Mouse (Mus musculus) myocyte (in vitro differentiated cells): ENCODE data around the gene Rapgef6. TPM values are rescaled to one million over a fixed set of nuclear protein-coding genes. Genes with fewer than 3 reads are reported as not detected.
A peak's percentile ranks its signal among the peaks of the same experiment; 100 is the strongest.

Experiments
- H3K27me3 ChIP-seq: one replicate; pipeline ENCODE4 v1.6.1; 2011; ENCODE audit not compliant: control insufficient read depth, insufficient read depth, insufficient read length
- H3K36me3 ChIP-seq: one replicate; pipeline ENCODE4 v1.6.1; 2011; ENCODE audit not compliant: control insufficient read depth, insufficient read depth
- H3K4me2 ChIP-seq: one replicate; pipeline ENCODE4 v1.6.1; 2011; ENCODE audit warnings: low read depth, control low read depth
- H3K4me3 ChIP-seq: one replicate; pipeline ENCODE4 v1.5.1; 2011; ENCODE audit warnings: mild to moderate bottlenecking, control low read depth, moderate library complexity
- H3K79me2 ChIP-seq: one replicate; pipeline ENCODE4 v1.6.1; 2011; ENCODE audit not compliant: control insufficient read depth, insufficient read depth
- H3ac ChIP-seq: one replicate; pipeline ENCODE4 v1.6.1; 2011; ENCODE audit not compliant: control insufficient read depth, insufficient read length
- CEBPB ChIP-seq: IDR thresholded peaks from 2 replicates; pipeline ENCODE4 v1.6.1; 2011; ENCODE audit warnings: mild to moderate bottlenecking, moderate library complexity; ENCODE audit not compliant: poor library complexity, insufficient read depth, severe bottlenecking
- E2F4 ChIP-seq: IDR thresholded peaks from one replicate; pipeline ENCODE4 v1.6.1; 2011; ENCODE audit warnings: mild to moderate bottlenecking, control low read depth, moderate library complexity; ENCODE audit not compliant: insufficient read depth
- MAX ChIP-seq: IDR thresholded peaks from one replicate; pipeline ENCODE4 v1.6.1; 2011; ENCODE audit warnings: low read depth, mild to moderate bottlenecking, control low read depth
- MYOD1 ChIP-seq, 3 experiments: IDR thresholded peaks; one replicate each; pipeline ENCODE4 v1.6.1; 2011; ENCODE audit warnings: control low read depth in 2 of 3, low read depth in 2 of 3, mild to moderate bottlenecking in 2 of 3, moderate library complexity in 1 of 3; ENCODE audit not compliant: insufficient read length in 2 of 3, control insufficient read depth in 1 of 3
- MYOG ChIP-seq, 3 experiments: IDR thresholded peaks; one replicate each; pipeline ENCODE4 v1.6.1; 2011; ENCODE audit warnings: control low read depth in 2 of 3, low read depth in 2 of 3, mild to moderate bottlenecking in 2 of 3; ENCODE audit not compliant: insufficient read length in 2 of 3, control insufficient read depth in 1 of 3, insufficient read depth in 1 of 3
- POLR2A ChIP-seq: IDR thresholded peaks from one replicate; pipeline ENCODE4 v1.6.1; 2011; ENCODE audit warnings: low read depth, mild to moderate bottlenecking, control low read depth, moderate library complexity; ENCODE audit not compliant: insufficient read length
- POLR2AphosphoS2 ChIP-seq: IDR thresholded peaks from one replicate; pipeline ENCODE4 v1.6.1; 2011; ENCODE audit warnings: low read depth, control low read depth; ENCODE audit not compliant: insufficient read length
- REST ChIP-seq: IDR thresholded peaks from one replicate; pipeline ENCODE4 v1.6.1; 2011; ENCODE audit warnings: mild to moderate bottlenecking, control low read depth, moderate library complexity; ENCODE audit not compliant: insufficient read depth, insufficient read length
- SRF ChIP-seq: IDR thresholded peaks from one replicate; pipeline ENCODE4 v1.6.1; 2011; ENCODE audit warnings: low read depth; ENCODE audit not compliant: control insufficient read depth, insufficient read length
- TCF12 ChIP-seq: IDR thresholded peaks from one replicate; pipeline ENCODE4 v1.6.1; 2011; ENCODE audit warnings: mild to moderate bottlenecking, control low read depth; ENCODE audit not compliant: poor library complexity, insufficient read depth, severe bottlenecking
- TCF3 ChIP-seq: IDR thresholded peaks from one replicate; pipeline ENCODE4 v1.6.1; 2011; ENCODE audit warnings: low read depth, control low read depth; ENCODE audit not compliant: insufficient read length
- USF1 ChIP-seq: IDR thresholded peaks from one replicate; pipeline ENCODE4 v1.6.1; 2011; ENCODE audit warnings: low read depth, mild to moderate bottlenecking, control low read depth, moderate library complexity
- polyA plus RNA-seq: library from polyadenylated mRNA; unstranded; fragments of >200 nt; fragmentation: generic; extraction: Trizol; gene quantifications from one replicate; pipeline ENCODE4 v1.2.1, GENCODE M21; 2012; ENCODE audit warnings: missing spikeins

Gene Rapgef6
- 3.1 TPM for polyA plus RNA-seq

DNA sequence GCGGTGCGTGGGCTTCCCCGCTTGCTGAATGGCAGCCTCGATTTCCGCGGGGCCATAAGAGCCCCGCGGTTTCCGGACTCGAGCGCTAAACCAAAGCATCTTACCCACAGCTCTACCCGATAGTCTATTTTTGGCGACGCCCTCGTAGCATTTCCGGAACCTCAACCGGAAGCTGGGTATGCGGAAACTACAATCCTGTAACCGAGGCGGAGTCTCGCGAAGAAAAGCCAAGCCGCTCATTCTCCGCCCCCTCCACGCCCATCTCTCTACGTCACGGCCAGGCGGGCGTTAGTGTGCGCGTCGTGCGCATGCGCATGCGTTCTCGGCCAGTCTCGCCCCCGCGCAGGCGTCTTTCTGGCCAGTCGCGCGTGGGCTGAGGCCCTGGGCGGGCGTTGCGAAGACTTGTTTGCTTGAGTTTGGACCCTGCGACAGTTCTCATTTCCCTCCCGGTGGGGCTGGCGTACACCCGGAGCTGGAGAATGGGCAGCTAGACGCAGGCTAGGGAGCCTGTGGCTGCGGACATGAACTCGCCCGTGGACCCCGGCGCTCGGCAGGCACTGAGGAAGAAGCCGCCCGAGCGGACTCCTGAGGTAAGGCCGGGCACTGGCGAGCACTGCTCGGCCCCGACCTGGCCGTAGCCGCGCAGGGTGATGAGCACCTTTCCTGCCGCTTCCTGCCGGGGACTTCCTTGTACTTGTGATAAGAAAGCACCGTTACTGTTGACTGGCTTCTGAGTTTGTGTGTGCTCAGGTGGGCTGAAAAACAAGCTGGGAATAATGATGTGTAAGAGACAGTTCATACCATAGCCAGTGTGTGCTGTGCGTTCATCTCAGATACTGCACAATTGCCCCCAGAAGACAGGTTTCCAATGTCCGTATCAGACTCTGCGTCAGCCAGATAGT, at the start of gene Rapgef6:
Gene Rapgef6, plus strand, starts transcription at position 319 of the 902 bp plus-strand sequence.
- Histone ChIP-seq H3K36me3 (no peaks in the 10 kb centered on the region), H3K4me2 (peak within 1 kb of the TSS; percentile 89), H3K79me2 (peaks cover 46% of the 10 kb centered on the region), H3ac (peak within 1 kb of the TSS; percentile 6), H3K4me3 (peak within 1 kb of the TSS; percentile 77), H3K27me3 (no peaks in the 10 kb centered on the region)
- TF ChIP-seq POLR2A (peak; percentile 87), CEBPB (no peak), SRF (peak; percentile 84), MYOD1 (IDR thresholded peaks at IDR 0.05; ENCODE audit: control insufficient read depth in 1 of 3, insufficient read length in 2 of 3, low read depth in 2 of 3) (peak in 1 of 3 experiments; percentile 9), MAX (no peak), POLR2AphosphoS2 (peak; percentile 77), E2F4 (peak; percentile 87)

DNA sequence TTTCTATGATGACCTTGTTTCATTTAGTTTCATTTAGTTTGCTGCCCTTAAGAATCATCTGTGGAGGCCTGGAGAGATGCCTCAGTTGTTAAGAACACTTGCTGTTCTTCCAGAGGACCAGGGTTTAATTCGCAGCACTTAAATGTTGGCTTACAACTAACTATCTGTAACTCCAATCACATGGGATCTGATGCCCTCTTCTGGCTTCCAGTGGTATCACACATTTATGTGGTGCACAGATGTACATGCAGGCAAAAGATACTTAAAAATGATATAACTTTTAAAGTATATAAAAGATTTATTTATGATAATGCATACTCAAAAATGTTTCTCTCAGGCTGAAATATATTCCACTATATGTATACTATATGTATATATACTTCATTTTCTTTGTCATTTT, 44.2 kb upstream of the Rapgef6 start:
- Histone ChIP-seq H3K27me3 (no peaks in the 10 kb centered on the region), H3K4me3 (no peak overlapping the region), H3K79me2 (no peaks in the 10 kb centered on the region), H3K36me3 (peaks cover 25% of the 10 kb centered on the region), H3K4me2 (no peak overlapping the region), H3ac (no peak overlapping the region)
- TF ChIP-seq POLR2A (no peak), USF1 (no peak), SRF (no peak), MYOG (IDR thresholded peaks at IDR 0.05; ENCODE audit: control insufficient read depth in 1 of 3, insufficient read depth in 1 of 3, insufficient read length in 2 of 3, low read depth in 2 of 3) (no peak), TCF12 (no peak), TCF3 (no peak), POLR2AphosphoS2 (no peak), CEBPB (no peak), MYOD1 (IDR thresholded peaks at IDR 0.05; ENCODE audit: control insufficient read depth in 1 of 3, insufficient read length in 2 of 3, low read depth in 2 of 3) (no peak), REST (no peak), MAX (no peak), E2F4 (no peak)

DNA sequence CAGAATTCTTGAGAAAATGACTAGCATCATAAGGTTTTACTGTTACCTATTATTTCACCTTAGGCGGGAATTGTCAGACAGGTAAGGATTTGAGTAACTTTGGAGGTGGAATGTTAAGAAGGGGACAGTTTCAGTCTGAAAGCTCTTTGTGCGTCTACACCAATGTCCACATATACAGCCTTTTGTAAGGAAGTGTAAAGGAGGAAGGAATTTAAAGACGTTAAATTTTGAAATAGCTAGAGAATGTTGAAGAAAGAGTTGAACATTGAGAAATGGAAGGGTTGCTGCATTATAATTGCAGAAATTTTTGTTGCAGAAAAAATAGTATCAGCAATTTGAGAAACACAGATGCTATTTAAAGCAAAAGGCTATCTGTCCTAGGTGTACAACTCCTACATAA, 36.6 kb upstream of the Rapgef6 start:
- no peak for TF ChIP-seq E2F4
- no peak for TF ChIP-seq REST
- TF ChIP-seq TCF3 = no peak
- TF ChIP-seq MYOD1 (IDR thresholded peaks at IDR 0.05; ENCODE audit: control insufficient read depth in 1 of 3, insufficient read length in 2 of 3, low read depth in 2 of 3) = no peak
- TF ChIP-seq CEBPB = no peak
- no peak for TF ChIP-seq SRF
- no peak for TF ChIP-seq MAX
- TF ChIP-seq TCF12 = no peak
- TF ChIP-seq USF1 = no peak
- no peak for TF ChIP-seq POLR2AphosphoS2
- TF ChIP-seq MYOG (IDR thresholded peaks at IDR 0.05; ENCODE audit: control insufficient read depth in 1 of 3, insufficient read depth in 1 of 3, insufficient read length in 2 of 3, low read depth in 2 of 3) = no peak
- no peak for TF ChIP-seq POLR2A
- Histone ChIP-seq H3K4me3 (no peak overlapping the region), H3K36me3 (peaks cover 17% of the 10 kb centered on the region), H3K27me3 (no peaks in the 10 kb centered on the region), H3K79me2 (no peaks in the 10 kb centered on the region), H3K4me2 (no peak overlapping the region), H3ac (no peak overlapping the region)

DNA sequence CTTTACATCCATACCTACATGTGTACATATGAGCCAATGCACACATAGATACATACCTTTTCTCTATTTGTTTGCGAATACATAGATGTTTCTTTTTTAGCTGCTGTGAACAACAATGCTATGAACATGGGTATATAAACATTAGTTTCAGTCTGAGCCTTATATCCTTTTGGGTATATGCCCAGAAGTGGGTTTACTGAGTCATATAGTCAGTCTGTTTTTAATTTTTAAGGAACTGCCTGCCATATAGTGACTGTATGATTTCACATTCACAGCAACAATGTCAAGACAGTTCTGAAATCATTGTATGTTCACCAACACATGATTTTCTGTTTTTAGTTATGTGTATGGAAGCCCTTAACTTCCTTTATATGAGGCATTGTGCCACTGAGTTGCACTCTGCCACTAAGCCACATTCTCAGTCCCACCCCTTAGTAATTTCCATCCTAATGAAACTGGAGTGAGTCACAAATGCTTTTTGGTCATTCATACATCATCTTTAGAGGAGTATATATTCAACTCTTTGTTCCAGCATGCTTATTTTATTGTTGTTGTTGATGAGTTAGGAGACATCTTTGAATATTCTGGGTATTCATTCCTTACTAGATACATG, 30.6 kb upstream of the Rapgef6 start:
- Histone ChIP-seq H3K36me3 (peaks cover 31% of the 10 kb centered on the region), H3K27me3 (no peaks in the 10 kb centered on the region), H3K4me3 (no peak overlapping the region), H3ac (no peak overlapping the region), H3K79me2 (no peaks in the 10 kb centered on the region), H3K4me2 (no peak overlapping the region)
- no peak for TF ChIP-seq USF1

DNA sequence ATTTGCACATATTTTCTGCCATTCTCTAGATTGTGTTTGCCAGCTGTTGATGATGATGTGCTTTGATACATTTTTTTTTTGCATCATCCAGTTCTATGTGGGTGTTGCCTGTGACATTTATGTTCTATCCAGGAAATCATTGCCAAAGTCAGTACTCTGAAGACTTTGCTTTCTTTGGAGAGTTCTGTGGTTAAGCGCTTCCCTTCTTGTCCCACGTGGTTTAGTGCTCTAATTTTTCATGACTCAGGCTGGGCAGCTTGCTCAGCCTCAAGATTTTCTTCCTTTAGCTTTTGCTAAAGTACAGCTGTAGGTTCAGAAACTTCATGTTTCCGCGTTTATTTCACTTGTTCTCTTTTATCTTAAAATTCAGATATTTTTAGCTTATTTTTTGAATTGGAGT, 30.1 kb upstream of the Rapgef6 start:
- H3K4me2 ChIP-seq = no peak overlapping the region
- H3K4me3 ChIP-seq = no peak overlapping the region
- peaks cover 34% of the 10 kb centered on the region for H3K36me3 ChIP-seq
- no peak overlapping the region for H3ac ChIP-seq
- no peaks in the 10 kb centered on the region for H3K79me2 ChIP-seq
- peak; percentile 74 for TF ChIP-seq USF1
- no peak for TF ChIP-seq TCF3
- H3K27me3 ChIP-seq = no peaks in the 10 kb centered on the region
